ENCODE assay signal across 25 mouse cellular contexts in genomic region chr14:19794881-19795280, GRCm38 (mm10). TPM values are rescaled to one million over a fixed set of nuclear protein-coding genes. Genes with fewer than 3 reads are reported as not detected.
A peak's percentile ranks its signal among the peaks of the same experiment; 100 is the strongest.
DNase-seq lines count a peak whose midpoint lies in the region; ATAC-seq lines count a peak whose summit lies in the region.
"Had no signal": no experiment of that assay in that cellular context is flagged by ENCODE, and none has a peak within 500 bp of the region (broad histone marks: within the 10 kb centered on the region; RNA-seq: fewer than 3 reads in every experiment).

No protein-coding gene starts in this region.

- ATAC-seq in embryonic facial prominence, embryonic 15.5 days (ENCODE audit: insufficient number of reproducible peaks, low FRiP score, low TSS enrichment, low read depth) = no peak
- ATAC-seq in heart, embryonic 15.5 days (replicated peaks; ENCODE audit: insufficient number of reproducible peaks, insufficient read depth, low FRiP score, low read depth) = no peak
- 0 out of 2 replicates have a peak, but pooled peaks have one; percentile 25 for ATAC-seq in kidney, embryonic 15.5 days (replicated peaks; ENCODE audit: low FRiP score)
- ATAC-seq in limb, embryonic 15.5 days (ENCODE audit: insufficient number of reproducible peaks, low FRiP score, low TSS enrichment, low read depth) = no peak
- ATAC-seq: CD4-positive, CD25-positive, alpha-beta regulatory T cell, adult 4 months; forebrain, postnatal 0 days; hindbrain, postnatal 0 days had no signal

- H3K4me2 ChIP-seq in embryonic facial prominence, embryonic 15.5 days (replicated peaks) = no peak overlapping the region
- no peak overlapping the region for H3K4me2 ChIP-seq in heart, embryonic 15.5 days
- H3K4me2 ChIP-seq in kidney, embryonic 15.5 days = no peak overlapping the region
- no peak overlapping the region for H3K4me2 ChIP-seq in limb, embryonic 15.5 days
- H3K4me2 ChIP-seq: embryonic facial prominence, embryonic 12.5 days; forebrain, embryonic 12.5 days; heart, embryonic 12.5 days; hindbrain, embryonic 13.5 days had no signal

- 58% methylated on average over 4 of the region's 4 CpGs for WGBS in embryonic facial prominence, embryonic 15.5 days
- 69% methylated on average over 4 of the region's 4 CpGs for WGBS in embryonic facial prominence, embryonic 10.5 days
- WGBS in heart, embryonic 15.5 days = 55% methylated on average over 4 of the region's 4 CpGs
- 53% methylated on average over 4 of the region's 4 CpGs for WGBS in kidney, embryonic 15.5 days
- WGBS in limb, embryonic 15.5 days = 42% methylated on average over 4 of the region's 4 CpGs
- WGBS in limb, embryonic 10.5 days = 75% methylated on average over 4 of the region's 4 CpGs

- DNase-seq in embryonic facial prominence, embryonic 10.5 days (ENCODE audit: low spot score) = no peak
- DNase-seq in heart, postnatal 10 days = no peak
- no peak for DNase-seq in kidney, postnatal 36 days
- no peak for DNase-seq in limb, embryonic 10.5 days (ENCODE audit: low spot score)
- DNase-seq: adrenal gland, adult 8-10 months; adrenal gland, postnatal 36 days; B cell, adult 2 months; cerebellum, adult 11 months; cerebellum, adult 8-10 months; cerebellum, postnatal 14 days; embryo, embryonic 11 days; forebrain, postnatal 0 days; gastrocnemius, postnatal 14 days had no signal

- H3K9ac ChIP-seq in embryonic facial prominence, embryonic 15.5 days = no peak overlapping the region
- no peak overlapping the region for H3K9ac ChIP-seq in heart, embryonic 15.5 days
- no peak overlapping the region for H3K9ac ChIP-seq in kidney, embryonic 15.5 days
- no peak overlapping the region for H3K9ac ChIP-seq in limb, embryonic 15.5 days
- H3K9ac ChIP-seq: embryonic facial prominence, embryonic 12.5 days; forebrain, embryonic 12.5 days; forebrain, postnatal 0 days; heart, embryonic 12.5 days; hindbrain, embryonic 13.5 days had no signal

- intact Hi-C loops in heart, postnatal 10 days (cut with DNase I) = no loop called here

- H3K4me3 ChIP-seq in embryonic facial prominence, embryonic 15.5 days (replicated peaks) = no peak overlapping the region
- no peak overlapping the region for H3K4me3 ChIP-seq in embryonic facial prominence, embryonic 10.5 days
- H3K4me3 ChIP-seq in heart, embryonic 15.5 days = no peak overlapping the region
- no peak overlapping the region for H3K4me3 ChIP-seq in kidney, embryonic 15.5 days (replicated peaks)
- H3K4me3 ChIP-seq in limb, embryonic 15.5 days = no peak overlapping the region
- H3K4me3 ChIP-seq in limb, embryonic 10.5 days = no peak overlapping the region
- H3K4me3 ChIP-seq: embryonic facial prominence, embryonic 12.5 days; forebrain, embryonic 12.5 days; heart, embryonic 12.5 days; hindbrain, embryonic 13.5 days had no signal

- no peaks in the 10 kb centered on the region for H3K27me3 ChIP-seq in embryonic facial prominence, embryonic 15.5 days
- H3K27me3 ChIP-seq in embryonic facial prominence, embryonic 10.5 days (replicated peaks; ENCODE audit: low read depth, poor library complexity, severe bottlenecking) = no peaks in the 10 kb centered on the region
- no peaks in the 10 kb centered on the region for H3K27me3 ChIP-seq in heart, embryonic 15.5 days
- no peaks in the 10 kb centered on the region for H3K27me3 ChIP-seq in kidney, embryonic 15.5 days
- H3K27me3 ChIP-seq in limb, embryonic 15.5 days = no peaks in the 10 kb centered on the region
- H3K27me3 ChIP-seq in limb, embryonic 10.5 days (ENCODE audit: low read depth, poor library complexity, severe bottlenecking) = no peaks in the 10 kb centered on the region
- H3K27me3 ChIP-seq: embryonic facial prominence, embryonic 12.5 days; forebrain, embryonic 12.5 days; heart, embryonic 12.5 days; hindbrain, embryonic 13.5 days had no signal

- H3K27ac ChIP-seq in embryonic facial prominence, embryonic 15.5 days (replicated peaks) = 0 out of 2 replicates have a peak overlapping the region, but pooled peaks have one; percentile 0
- no peak overlapping the region for H3K27ac ChIP-seq in embryonic facial prominence, embryonic 10.5 days (replicated peaks)
- peak overlapping the region; percentile 51 for H3K27ac ChIP-seq in heart, embryonic 15.5 days
- H3K27ac ChIP-seq in kidney, embryonic 15.5 days = peak overlapping the region; percentile 60
- 0 out of 2 replicates have a peak overlapping the region, but pooled peaks have one; percentile 33 for H3K27ac ChIP-seq in limb, embryonic 15.5 days
- no peak overlapping the region for H3K27ac ChIP-seq in limb, embryonic 10.5 days
- H3K27ac ChIP-seq: embryonic facial prominence, embryonic 12.5 days; forebrain, embryonic 12.5 days; hindbrain, embryonic 13.5 days; hindbrain, postnatal 0 days had no signal

- H3K4me1 ChIP-seq in embryonic facial prominence, embryonic 15.5 days = no peaks in the 10 kb centered on the region
- peaks cover 1% of the 10 kb centered on the region; the same call in 1 of the 2 replicates for H3K4me1 ChIP-seq in embryonic facial prominence, embryonic 10.5 days
- H3K4me1 ChIP-seq in heart, embryonic 15.5 days (replicated peaks) = no peaks in the 10 kb centered on the region
- H3K4me1 ChIP-seq in kidney, embryonic 15.5 days = no peaks in the 10 kb centered on the region
- H3K4me1 ChIP-seq in limb, embryonic 15.5 days = no peaks in the 10 kb centered on the region
- no peaks in the 10 kb centered on the region for H3K4me1 ChIP-seq in limb, embryonic 10.5 days
- H3K4me1 ChIP-seq: embryonic facial prominence, embryonic 12.5 days; forebrain, embryonic 12.5 days; hindbrain, embryonic 13.5 days had no signal

- H3K36me3 ChIP-seq in embryonic facial prominence, embryonic 15.5 days = 0 out of 2 replicates have a peak, but pooled peaks cover 9% of the 10 kb centered on the region
- peaks cover 72% of the 10 kb centered on the region for H3K36me3 ChIP-seq in embryonic facial prominence, embryonic 10.5 days (replicated peaks)
- peaks cover 27% of the 10 kb centered on the region for H3K36me3 ChIP-seq in heart, embryonic 15.5 days
- H3K36me3 ChIP-seq in kidney, embryonic 15.5 days = peaks cover 55% of the 10 kb centered on the region
- H3K36me3 ChIP-seq in limb, embryonic 15.5 days = peaks cover 34% of the 10 kb centered on the region
- H3K36me3 ChIP-seq in limb, embryonic 10.5 days = peaks cover 85% of the 10 kb centered on the region
- H3K36me3 ChIP-seq: forebrain, embryonic 12.5 days; G1E; hindbrain, embryonic 13.5 days had no signal

- no peaks in the 10 kb centered on the region for H3K9me3 ChIP-seq in embryonic facial prominence, embryonic 15.5 days (replicated peaks)
- no peaks in the 10 kb centered on the region for H3K9me3 ChIP-seq in embryonic facial prominence, embryonic 10.5 days
- H3K9me3 ChIP-seq in heart, embryonic 15.5 days (replicated peaks) = no peaks in the 10 kb centered on the region
- no peaks in the 10 kb centered on the region for H3K9me3 ChIP-seq in kidney, embryonic 15.5 days (replicated peaks)
- no peaks in the 10 kb centered on the region for H3K9me3 ChIP-seq in limb, embryonic 15.5 days
- no peaks in the 10 kb centered on the region for H3K9me3 ChIP-seq in limb, embryonic 10.5 days (replicated peaks)
- H3K9me3 ChIP-seq: embryonic facial prominence, embryonic 12.5 days; forebrain, embryonic 12.5 days; G1E; heart, embryonic 12.5 days; hindbrain, embryonic 13.5 days had no signal

RNA-seq across cellular contexts. Expression of gene Rtraf, which starts 28.7 kb away (rescaled TPM):
- polyA plus RNA-seq in embryonic facial prominence, embryonic 15.5 days (2015; fragmentation: Nextera tagmentation; extraction: Ambion mirVana) = 192 and 200 TPM in 2 replicates
- polyA plus RNA-seq in embryonic facial prominence, embryonic 10.5 days (2016; fragmentation: Nextera tagmentation; extraction: Ambion mirVana) = 226 and 232 TPM in 2 replicates
- polyA plus RNA-seq in heart, embryonic 15.5 days (2015; fragmentation: Nextera tagmentation; extraction: Ambion mirVana) = 141 and 162 TPM in 2 replicates
- 10 to 100 TPM; 75.5 to 77.7 TPM for total RNA-seq in heart, postnatal 10 days (2021)
- polyA plus RNA-seq in kidney, embryonic 15.5 days (2015; fragmentation: Nextera tagmentation; extraction: Ambion mirVana) = 211 and 221 TPM in 2 replicates
- 179 and 202 TPM in 2 replicates for polyA plus RNA-seq in limb, embryonic 15.5 days (2015; fragmentation: Nextera tagmentation; extraction: Ambion mirVana)
- polyA plus RNA-seq in limb, embryonic 10.5 days (2016; fragmentation: Nextera tagmentation; extraction: Ambion mirVana) = 228 and 232 TPM in 2 replicates

RNA-seq across cellular contexts. Expression of gene Nid2, which starts 43.8 kb away (rescaled TPM):
- polyA plus RNA-seq in embryonic facial prominence, embryonic 15.5 days (2015; fragmentation: Nextera tagmentation; extraction: Ambion mirVana) = 86.7 and 91.3 TPM in 2 replicates
- 57.7 and 61.8 TPM in 2 replicates for polyA plus RNA-seq in embryonic facial prominence, embryonic 10.5 days (2016; fragmentation: Nextera tagmentation; extraction: Ambion mirVana)
- 84.4 and 116 TPM in 2 replicates for polyA plus RNA-seq in heart, embryonic 15.5 days (2015; fragmentation: Nextera tagmentation; extraction: Ambion mirVana)
- total RNA-seq in heart, postnatal 10 days (2021) = 100 to 1,000 TPM; 109 to 116 TPM
- polyA plus RNA-seq in kidney, embryonic 15.5 days (2015; fragmentation: Nextera tagmentation; extraction: Ambion mirVana) = 104 and 128 TPM in 2 replicates
- polyA plus RNA-seq in limb, embryonic 15.5 days (2015; fragmentation: Nextera tagmentation; extraction: Ambion mirVana) = 91.1 and 100 TPM in 2 replicates
- polyA plus RNA-seq in limb, embryonic 10.5 days (2016; fragmentation: Nextera tagmentation; extraction: Ambion mirVana) = 98.5 TPM in 2 replicates
- total RNA-seq: hematopoietic stem cell, adult 5-6 weeks had no signal

Comparison
In these comparisons a context has a peak if more than half of its experiments do, and no peak if none do; other contexts are left out.
1. H3K27ac ChIP-seq: peak in embryonic facial prominence, embryonic 15.5 days (single experiment), heart, embryonic 15.5 days (single experiment), kidney, embryonic 15.5 days (single experiment) and limb, embryonic 15.5 days (single experiment); none in embryonic facial prominence, embryonic 10.5 days (single experiment) and limb, embryonic 10.5 days (single experiment).